Comparison of ENCODE assay signal across 14 mouse cellular contexts in the genomic region with DNA sequence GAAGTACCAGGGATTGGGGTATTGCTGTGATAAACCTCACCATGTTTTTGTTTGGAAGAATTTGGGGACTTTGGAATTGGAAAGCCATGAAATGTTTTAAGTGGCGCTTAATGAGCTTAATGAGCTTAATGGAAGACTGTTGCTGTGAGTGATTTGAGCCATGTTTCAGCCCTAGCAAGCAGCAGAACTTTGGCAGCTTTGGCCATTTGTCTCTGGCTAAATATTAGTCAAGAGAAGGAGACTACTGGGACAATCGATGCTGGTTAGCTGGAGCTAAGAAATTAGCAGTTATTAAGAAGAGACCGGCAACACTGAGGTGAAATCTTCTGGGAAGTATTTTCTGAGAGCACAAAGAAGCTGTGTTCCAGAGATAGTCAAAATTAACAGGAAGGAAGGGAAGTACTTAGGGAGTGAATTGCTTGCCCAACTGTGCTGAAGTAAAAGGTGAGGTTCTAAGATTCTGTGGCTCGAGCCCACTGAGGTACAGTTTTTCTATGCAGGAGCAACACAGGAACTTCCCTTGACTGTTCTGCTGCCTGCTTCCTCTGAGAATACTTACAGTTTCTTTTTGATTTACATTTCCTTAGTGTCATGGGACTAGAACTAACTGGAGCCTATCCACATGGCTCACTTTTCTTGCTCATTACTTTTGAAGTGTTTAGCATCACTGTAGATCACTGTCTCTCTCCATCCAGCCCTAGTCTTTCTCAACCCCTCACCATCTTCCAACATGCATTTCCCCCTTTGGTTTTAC. TPM values are rescaled to one million over a fixed set of nuclear protein-coding genes. Genes with fewer than 3 reads are reported as not detected.
DNase-seq lines count a peak whose midpoint lies in the region; ATAC-seq and TF ChIP-seq lines count a peak whose summit lies in the region.
"Had no signal": no experiment of that assay in that cellular context is flagged by ENCODE, and none has a peak within 500 bp of the region (broad histone marks: within the 10 kb centered on the region; RNA-seq: fewer than 3 reads in every experiment).

No protein-coding gene starts in this region.

- TF ChIP-seq EP300 in CH12.LX (IDR thresholded peaks at IDR 0.05; ENCODE audit: low read length) = 0 out of 2 replicates have a peak, but pooled peaks have one; percentile 7

- DNase-seq in kidney, adult 2 months = peak; percentile 81
- DNase-seq in kidney, postnatal 10 days = no peak
- peak; percentile 45 for DNase-seq in CH12.LX (ENCODE audit: extremely low read depth)
- no peak for DNase-seq in layer of hippocampus, postnatal 10 days (ENCODE audit: low spot score in 2 of 2)
- DNase-seq in urinary bladder, postnatal 10 days (ENCODE audit: low spot score) = no peak
- DNase-seq in midbrain, embryonic 11.5 days (ENCODE audit: low spot score, missing footprints) = no peak
- DNase-seq: cerebellum, adult 11-12 months; heart, postnatal 10 days; lung, postnatal 36 days had no signal

- no peak for ATAC-seq in kidney, embryonic 14.5 days (ENCODE audit: low FRiP score, low TSS enrichment)
- ATAC-seq in megakaryocyte progenitor cell, adult 5-6 weeks (replicated peaks; ENCODE audit: poor library complexity) = peak; percentile 54
- no peak for ATAC-seq in midbrain, embryonic 11.5 days (ENCODE audit: low FRiP score)
- ATAC-seq: forebrain, embryonic 14.5 days had no signal

- in situ Hi-C loops in CH12.LX (cut with MboI; ENCODE audit: low pct_ligation_motif_present, low pct_unique_long_range_greater_than_20kb, low sequenced_read_pairs) = no loop called here

- no peak for TF ChIP-seq CTCF in kidney, adult 2 months (conservative IDR thresholded peaks at IDR 0.05; ENCODE audit: insufficient read depth, insufficient read length, low read depth, low read length)
- no peak for TF ChIP-seq CTCF in CH12.LX (conservative IDR thresholded peaks at IDR 0.05 in 1 of 2, IDR thresholded peaks at IDR 0.05 in 1 of 2; ENCODE audit: low read depth in 2 of 2, low read length in 2 of 2)

- H3K4me2 ChIP-seq in CH12.LX (ENCODE audit: insufficient read depth, low read depth, poor library complexity, severe bottlenecking) = peak overlapping the region; percentile 87
- no peak overlapping the region for H3K4me2 ChIP-seq in kidney, embryonic 14.5 days (replicated peaks; ENCODE audit: low read depth, low read length)
- H3K4me2 ChIP-seq in midbrain, embryonic 11.5 days = no peak overlapping the region

- no peak for TF ChIP-seq POLR2A in kidney, adult 2 months (IDR thresholded peaks at IDR 0.05; ENCODE audit: low read depth, low read length)
- no peak; the same call in 1 of the 2 replicates for TF ChIP-seq POLR2A in CH12.LX (IDR thresholded peaks at IDR 0.05; ENCODE audit: low read depth, low read length)

- H3K4me1 ChIP-seq in kidney, adult 2 months (ENCODE audit: control insufficient read depth, insufficient read depth, low read length) = peaks cover 8% of the 10 kb centered on the region; the same call in 1 of the 2 replicates
- H3K4me1 ChIP-seq in CH12.LX (ENCODE audit: control insufficient read depth in 1 of 2, insufficient read depth in 2 of 2) = peaks cover 2 to 66% of the 10 kb centered on the region in 2 experiments; a peak in 3 of 4 replicates
- no peaks in the 10 kb centered on the region for H3K4me1 ChIP-seq in kidney, embryonic 14.5 days (ENCODE audit: control insufficient read depth, insufficient read depth, low read length)
- no peaks in the 10 kb centered on the region for H3K4me1 ChIP-seq in midbrain, embryonic 11.5 days (ENCODE audit: control insufficient read depth, insufficient read depth, low read length)

- H3K4me3 ChIP-seq in kidney, adult 2 months (ENCODE audit: insufficient read depth, low read depth, low read length) = no peak overlapping the region
- no peak overlapping the region for H3K4me3 ChIP-seq in CH12.LX (replicated peaks in 1 of 3; ENCODE audit: low read depth in 2 of 3, low read length in 2 of 3, poor library complexity in 1 of 3)
- H3K4me3 ChIP-seq in kidney, embryonic 14.5 days (ENCODE audit: low read length) = no peak overlapping the region
- no peak overlapping the region for H3K4me3 ChIP-seq in midbrain, embryonic 11.5 days (ENCODE audit: low read depth, low read length)

- 20% methylated on average over 4 of the region's 4 CpGs for WGBS in kidney, adult 2 months
- 65% methylated on average over 4 of the region's 4 CpGs for WGBS in kidney, embryonic 14.5 days
- 89% methylated on average over 4 of the region's 4 CpGs for WGBS in midbrain, embryonic 11.5 days

- no peaks in the 10 kb centered on the region for H3K36me3 ChIP-seq in kidney, adult 2 months (ENCODE audit: control insufficient read depth, insufficient read depth, low read length)
- H3K36me3 ChIP-seq in CH12.LX (replicated peaks in 1 of 2; ENCODE audit: control insufficient read depth in 1 of 2, insufficient read depth in 1 of 2, low read length in 1 of 2) = peaks cover 0 to 6% of the 10 kb centered on the region in 2 experiments
- no peaks in the 10 kb centered on the region for H3K36me3 ChIP-seq in kidney, embryonic 14.5 days (ENCODE audit: control insufficient read depth, insufficient read depth, low read length)
- peaks cover under 1% of the 10 kb centered on the region; the same call in 1 of the 2 replicates for H3K36me3 ChIP-seq in midbrain, embryonic 11.5 days (ENCODE audit: control insufficient read depth, insufficient read depth, low read length)

- dilution Hi-C loops in CH12.LX (cut with MboI; ENCODE audit: extremely low pct_ligation_motif_present, extremely low pct_unique_long_range_greater_than_20kb, low sequenced_read_pairs) = no loop called here

- no peaks in the 10 kb centered on the region for H3K9me3 ChIP-seq in CH12.LX (replicated peaks; ENCODE audit: low read length)
- no peaks in the 10 kb centered on the region for H3K9me3 ChIP-seq in kidney, embryonic 14.5 days (ENCODE audit: control insufficient read depth, low read length)
- H3K9me3 ChIP-seq in midbrain, embryonic 11.5 days (ENCODE audit: control insufficient read depth, low read length) = no peaks in the 10 kb centered on the region

- H3K9ac ChIP-seq in CH12.LX (ENCODE audit: insufficient read depth, low read depth) = peak overlapping the region; percentile 65
- no peak overlapping the region for H3K9ac ChIP-seq in kidney, embryonic 14.5 days (ENCODE audit: low read depth, low read length)
- H3K9ac ChIP-seq in midbrain, embryonic 11.5 days (ENCODE audit: low read length) = no peak overlapping the region
- H3K9ac ChIP-seq: liver, embryonic 14.5 days had no signal

- peak overlapping the region; percentile 45 for H3K27ac ChIP-seq in kidney, adult 2 months (ENCODE audit: insufficient read depth, low read depth, low read length)
- peak overlapping the region; percentile 6; the same call in 1 of the 2 replicates for H3K27ac ChIP-seq in CH12.LX (ENCODE audit: insufficient read depth, low read depth)
- peak overlapping the region; percentile 47; the same call in 1 of the 2 replicates for H3K27ac ChIP-seq in kidney, embryonic 14.5 days (ENCODE audit: low read depth, low read length)
- no peak overlapping the region for H3K27ac ChIP-seq in midbrain, embryonic 11.5 days (ENCODE audit: low read depth, low read length)
- H3K27ac ChIP-seq: liver, embryonic 14.5 days; stomach, postnatal 0 days had no signal

- no peaks in the 10 kb centered on the region for H3K27me3 ChIP-seq in kidney, adult 2 months (replicated peaks; ENCODE audit: control insufficient read depth, insufficient read depth, low read length)
- no peaks in the 10 kb centered on the region for H3K27me3 ChIP-seq in CH12.LX (replicated peaks)
- H3K27me3 ChIP-seq in kidney, embryonic 14.5 days (ENCODE audit: control insufficient read depth, insufficient read depth, low read length) = no peaks in the 10 kb centered on the region
- no peaks in the 10 kb centered on the region for H3K27me3 ChIP-seq in midbrain, embryonic 11.5 days (ENCODE audit: control insufficient read depth, insufficient read depth, low read length)

- peaks cover 18% of the 10 kb centered on the region for H3K79me2 ChIP-seq in CH12.LX (replicated peaks; ENCODE audit: control insufficient read depth, extremely low read depth, insufficient read depth, poor library complexity, severe bottlenecking)

- TF ChIP-seq RAD21 in CH12.LX (IDR thresholded peaks at IDR 0.05; ENCODE audit: low read depth, low read length) = no peak

TF ChIP-seq in CH12.LX, 34 proteins besides CTCF, POLR2A, EP300 and RAD21:
- TF ChIP-seq IRF4 (IDR thresholded peaks at IDR 0.05; ENCODE audit: low read depth, low read length) (peak; percentile 22; the same call in 1 of the 2 replicates), ELF1 (IDR thresholded peaks at IDR 0.05; ENCODE audit: low read depth, low read length) (peak; percentile 36; the same call in 1 of the 2 replicates), USF1 (IDR thresholded peaks at IDR 0.05; ENCODE audit: low read depth, low read length) (no peak), MAFK (IDR thresholded peaks at IDR 0.05; ENCODE audit: insufficient replicate concordance, low read length) (no peak), E2F4 (IDR thresholded peaks at IDR 0.05; ENCODE audit: insufficient replicate concordance, low read depth, low read length) (no peak), MAX (IDR thresholded peaks at IDR 0.05; ENCODE audit: low read length) (no peak), ZC3H11A (IDR thresholded peaks at IDR 0.05; ENCODE audit: low read depth, low read length) (no peak), TCF12 (IDR thresholded peaks at IDR 0.05; ENCODE audit: low read depth, low read length) (no peak), CHD1 (IDR thresholded peaks at IDR 0.05; ENCODE audit: low read depth, low read length) (no peak)

RNA-seq across cellular contexts. Expression of a gene that starts 17.5 kb away (rescaled TPM):
- polyA plus RNA-seq in kidney, adult 2 months (2012; rRNA removed) = 2.5 and 4.0 TPM in 2 replicates
- total RNA-seq in CH12.LX (2012; rRNA removed) = 16.4 and 18.5 TPM in 2 replicates
- 30.4 and 32.7 TPM in 2 replicates for total RNA-seq in CH12.LX (2014; rRNA removed)
- polyA plus RNA-seq in CH12.LX (2012; ENCODE audit: insufficient read length, low read depth) = 28.1 and 30.6 TPM in 2 replicates
- polyA plus RNA-seq in kidney, embryonic 14.5 days (2014; fragmentation: Nextera tagmentation; extraction: Ambion mirVana) = 8.2 and 18.9 TPM in 2 replicates
- 9.7 and 15.2 TPM in 2 replicates for total RNA-seq in megakaryocyte progenitor cell, adult 5-6 weeks (2015)
- 10.0 and 23.0 TPM in 2 replicates for total RNA-seq in megakaryocyte progenitor cell, adult 5-6 weeks (2017)
- total RNA-seq in layer of hippocampus, postnatal 10 days (2021) = 10 to 100 TPM; 21.6 to 22.7 TPM
- 20.8 and 22.9 TPM in 2 replicates for polyA plus RNA-seq in midbrain, embryonic 11.5 days (2014; fragmentation: Nextera tagmentation; extraction: Ambion mirVana)

RNA-seq across cellular contexts. Expression of a gene that starts 17.6 kb away (rescaled TPM):
- polyA plus RNA-seq in kidney, adult 2 months (2012; rRNA removed) = 13.8 and 20.5 TPM in 2 replicates
- total RNA-seq in CH12.LX (2012; rRNA removed) = 12.7 and 12.9 TPM in 2 replicates
- 35.4 and 39.3 TPM in 2 replicates for total RNA-seq in CH12.LX (2014; rRNA removed)
- polyA plus RNA-seq in CH12.LX (2012; ENCODE audit: insufficient read length, low read depth) = 17.2 and 19.2 TPM in 2 replicates
- 48.0 and 65.9 TPM in 2 replicates for polyA plus RNA-seq in kidney, embryonic 14.5 days (2014; fragmentation: Nextera tagmentation; extraction: Ambion mirVana)
- total RNA-seq in megakaryocyte progenitor cell, adult 5-6 weeks (2015) = 29.5 and 34.9 TPM in 2 replicates
- total RNA-seq in megakaryocyte progenitor cell, adult 5-6 weeks (2017) = 12.6 and 14.0 TPM in 2 replicates
- total RNA-seq in layer of hippocampus, postnatal 10 days (2021) = 10 to 100 TPM; 21.1 to 23.5 TPM
- 60.6 and 66.2 TPM in 2 replicates for polyA plus RNA-seq in midbrain, embryonic 11.5 days (2014; fragmentation: Nextera tagmentation; extraction: Ambion mirVana)

Comparison
In these comparisons a context has a peak if more than half of its experiments do, and no peak if none do; other contexts are left out.
1. DNase-seq: peak in kidney, adult 2 months (single experiment) and CH12.LX (single experiment); none in kidney, postnatal 10 days (single experiment), layer of hippocampus, postnatal 10 days (0 of 2), urinary bladder, postnatal 10 days (single experiment) and midbrain, embryonic 11.5 days (single experiment).